Mouse (Mus musculus) lung, postnatal 14 days (tissue): Measurements from ENCODE around the gene Pitx1.

Experiments
- DNase-seq: peaks from one replicate; pipeline ENCODE4 v3.0.0; 2021

Pitx1 gene

GRCm38 (mm10) chr13:55830833-55831721 is 4.9 kb downstream of the Pitx1 start:
- no peak for DNase-seq

- no peak for DNase-seq
These were observed 5.7 kb downstream of the Pitx1 start for GRCm38 (mm10) chr13:55830081-55830832.

- no peak for DNase-seq
These were observed 6.9 kb downstream of the Pitx1 start for GRCm38 (mm10) chr13:55829018-55829655.

- DNase-seq: no peak
These were observed 7.6 kb downstream of the Pitx1 start for GRCm38 (mm10) chr13:55828141-55829017.

- no peak for DNase-seq
These were observed 8.3 kb downstream of the Pitx1 start for GRCm38 (mm10) chr13:55827679-55828140.

GRCm38 (mm10) chr13:55826796-55827678 is 9.0 kb downstream of the Pitx1 start:
- no peak for DNase-seq

- no peak for DNase-seq
These were observed 9.9 kb downstream of the Pitx1 start for GRCm38 (mm10) chr13:55826008-55826671.

- no peak for DNase-seq
These were observed 10.7 kb downstream of the Pitx1 start for GRCm38 (mm10) chr13:55825245-55825681.

GRCm38 (mm10) chr13:55824151-55824945 is 11.6 kb downstream of the Pitx1 start:
- no peak for DNase-seq

GRCm38 (mm10) chr13:55822499-55822898 is 13.5 kb downstream of the Pitx1 start:
- no peak for DNase-seq

- no peak for DNase-seq
These were observed 21.2 kb downstream of the Pitx1 start for GRCm38 (mm10) chr13:55814834-55815233.

GRCm38 (mm10) chr13:55813490-55814016 is 22.4 kb downstream of the Pitx1 start:
- no peak for DNase-seq

- no peak for DNase-seq
These were observed 25.0 kb downstream of the Pitx1 start for GRCm38 (mm10) chr13:55810947-55811346.

GRCm38 (mm10) chr13:55809707-55810106 is 26.3 kb downstream of the Pitx1 start:
- no peak for DNase-seq

- DNase-seq: no peak
These were observed 26.9 kb downstream of the Pitx1 start for GRCm38 (mm10) chr13:55809041-55809623.

- no peak for DNase-seq
These were observed 32.0 kb downstream of the Pitx1 start for GRCm38 (mm10) chr13:55803973-55804372.

- DNase-seq: no peak
These were observed 34.7 kb downstream of the Pitx1 start for GRCm38 (mm10) chr13:55801246-55801645.

- DNase-seq: peak; percentile 39
These were observed 49.9 kb downstream of the Pitx1 start for GRCm38 (mm10) chr13:55786120-55786519.

GRCm38 (mm10) chr13:55784268-55784667 is 51.7 kb downstream of the Pitx1 start, which contains the start of gene Catsper3:
Catsper3 (plus strand) TSS chr13:55784568.
- no peak for DNase-seq
